Mouse (Mus musculus) ES-Bruce4 (cell line): Measurements from ENCODE around the gene Phlpp2.
"Not testable (repeated sequence)": the region's sequence is repeated elsewhere in the genome, so short reads cannot be mapped to it uniquely, and the experiment has no call there.

Source experiments
- CTCF ChIP-seq: IDR thresholded peaks from one replicate; pipeline ENCODE4 v1.8.1; 2011; ENCODE audit warnings: low read depth, low read length
- EP300 ChIP-seq: IDR thresholded peaks from 2 replicates; pipeline ENCODE4 v1.6.1; 2011; ENCODE audit warnings: low read depth, low read length; ENCODE audit not compliant: insufficient read depth
- POLR2A ChIP-seq: IDR thresholded peaks from one replicate; pipeline ENCODE4 v1.8.1; 2011; ENCODE audit warnings: low read length; ENCODE audit not compliant: insufficient read depth

GRCm38 (mm10) chr8:109873800-109874199 is 5.5 kb downstream of the Phlpp2 start:
- not testable (repeated sequence) for TF ChIP-seq CTCF, POLR2A, EP300
